Mouse (Mus musculus) cerebellum, adult 2 months (tissue): ENCODE measurements around the gene As3mt.

Source experiments
- CTCF ChIP-seq: fragments of 200-500 bp; IDR thresholded peaks from 2 replicates; pipeline ENCODE4 v1.5.1; 2011; ENCODE audit warnings: low read depth, mild to moderate bottlenecking, control low read depth, low read length, moderate library complexity, borderline replicate concordance; ENCODE audit not compliant: insufficient read depth
- POLR2A ChIP-seq: fragments of 200-500 bp; IDR thresholded peaks from 2 replicates; pipeline ENCODE4 v1.6.1; 2011; ENCODE audit warnings: low read length, control low read depth, borderline replicate concordance; ENCODE audit not compliant: insufficient read depth

DNA sequence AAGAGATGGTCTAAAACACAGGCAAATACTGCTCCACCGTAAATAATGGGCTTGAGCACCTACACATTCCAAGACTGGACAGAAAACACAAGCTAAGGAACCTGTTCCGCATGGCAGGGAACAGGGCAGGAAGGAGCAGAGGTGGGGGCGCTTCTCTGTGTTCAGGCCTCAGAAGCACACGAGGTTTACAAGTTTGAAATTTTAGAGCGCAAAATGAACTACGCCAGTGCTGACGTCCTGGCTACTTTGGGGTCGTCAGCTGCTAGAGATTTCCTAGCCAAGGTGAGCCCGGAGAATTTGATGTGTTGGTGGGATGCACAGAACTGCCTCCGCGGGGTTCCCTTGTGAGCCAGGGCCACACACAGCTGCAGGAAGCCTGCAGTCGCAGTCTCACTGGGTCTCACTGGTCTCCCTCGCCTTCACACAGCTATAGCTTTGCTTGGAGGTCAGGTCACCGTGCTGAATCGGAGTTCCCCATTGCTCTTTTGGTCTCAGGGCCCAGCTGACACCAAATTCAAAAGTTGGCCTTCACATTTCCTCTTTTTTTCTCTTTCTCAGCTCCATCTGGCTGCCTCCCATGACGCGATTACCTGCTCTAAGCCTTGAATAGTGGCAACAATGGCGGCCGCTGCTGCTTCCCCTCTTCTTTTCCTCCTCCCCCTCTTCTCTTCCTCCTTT lies 9.3 kb upstream of the As3mt start:
- TF ChIP-seq POLR2A (no peak), CTCF (no peak)
